Mouse (Mus musculus) kidney, adult 9 months (tissue): ENCODE measurements around the gene Cables2.

Experiments
- DNase-seq: peaks from one replicate; pipeline ENCODE4 v3.0.0; 2022

The Cables2 gene

DNA sequence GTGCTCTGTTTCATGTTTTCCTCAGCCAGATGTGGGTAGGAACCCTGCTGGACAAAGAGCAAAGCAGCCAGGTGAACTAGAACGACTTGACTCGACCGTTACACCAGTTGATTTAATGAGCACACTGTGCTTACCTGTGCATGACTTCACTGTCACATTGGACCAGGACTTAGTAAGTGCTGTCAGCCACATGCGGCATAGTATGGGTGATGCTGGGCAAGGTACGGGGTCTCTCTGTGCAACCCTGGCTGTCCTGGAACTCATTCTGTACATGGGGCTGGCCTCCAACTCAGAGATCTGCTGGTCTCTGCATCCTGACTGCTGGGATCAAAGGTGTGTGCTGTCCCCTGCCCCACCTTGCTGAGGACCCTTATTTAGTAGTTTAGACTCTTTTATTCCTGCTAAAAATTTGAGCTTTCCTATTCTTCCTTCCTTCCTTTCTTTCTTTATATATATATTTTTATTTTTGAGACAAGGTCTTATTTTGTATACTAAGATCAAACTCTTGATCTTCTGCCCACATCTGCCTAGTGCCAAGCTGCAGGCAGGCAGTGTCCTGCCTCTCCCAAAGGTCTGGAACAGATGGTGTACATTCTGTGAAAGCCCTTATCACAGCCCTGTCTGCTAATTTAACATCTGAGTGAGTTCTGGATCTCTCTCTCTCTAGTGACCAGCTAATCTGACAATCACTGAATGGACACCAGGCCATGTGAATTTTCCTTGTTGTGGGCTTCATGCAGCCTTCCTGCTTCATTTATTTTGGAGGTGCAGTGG lies 18.7 kb downstream of the Cables2 start:
- DNase-seq, result no peak

DNA sequence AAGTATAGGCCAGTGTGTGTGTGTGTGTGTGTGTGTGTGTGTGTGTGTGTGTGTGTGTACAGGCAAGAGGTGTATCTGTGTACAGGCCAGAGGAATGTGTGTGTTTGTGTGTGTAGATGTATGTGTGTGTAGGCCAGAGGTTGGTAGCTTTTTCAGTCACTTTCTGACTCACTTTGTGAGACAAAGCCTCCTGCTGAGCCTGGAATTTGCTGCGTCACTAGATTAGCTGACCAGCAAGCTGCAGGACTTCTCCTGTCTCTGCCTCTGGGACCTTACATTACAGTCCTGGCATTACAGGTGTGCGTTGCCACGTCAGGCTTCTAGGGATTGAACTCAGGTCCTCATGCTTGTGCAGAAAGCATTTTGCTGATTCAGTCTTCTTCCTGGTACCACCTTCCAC lies 21.5 kb downstream of the Cables2 start:
- DNase-seq, result no peak

DNA sequence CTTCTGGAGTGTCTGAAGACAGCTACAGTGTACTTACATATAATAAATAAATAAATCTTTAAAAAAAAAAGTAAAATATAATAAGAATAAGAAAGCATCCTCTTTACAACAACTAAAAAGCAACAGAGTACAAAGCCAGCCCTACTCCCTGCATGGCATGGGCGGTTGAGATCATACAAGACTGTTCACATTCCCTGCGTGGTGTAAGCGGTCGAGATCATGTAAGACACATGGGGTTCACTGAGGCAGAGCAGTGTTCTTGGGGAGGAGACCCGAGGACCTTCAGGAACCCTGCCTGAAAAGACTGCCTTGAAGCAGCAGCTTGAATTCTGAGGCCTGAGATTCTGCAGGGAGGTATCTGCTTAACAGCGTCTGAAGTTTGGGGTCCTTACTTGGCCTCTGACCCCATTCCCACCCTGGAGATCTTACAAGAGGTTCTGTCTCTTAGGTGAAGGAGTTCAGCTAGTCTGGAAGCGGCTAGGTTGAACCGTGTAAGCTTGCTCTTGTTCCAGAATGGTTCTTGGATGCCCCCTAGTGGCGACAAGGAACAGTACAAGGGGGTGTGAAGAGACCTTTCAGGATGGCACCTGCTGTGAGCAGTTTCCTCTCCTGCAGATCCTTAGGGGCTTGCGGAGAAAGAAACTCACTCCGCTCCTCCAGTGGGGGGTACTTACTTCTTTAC lies 22.2 kb downstream of the Cables2 start:
- DNase-seq, result peak; percentile 86

DNA sequence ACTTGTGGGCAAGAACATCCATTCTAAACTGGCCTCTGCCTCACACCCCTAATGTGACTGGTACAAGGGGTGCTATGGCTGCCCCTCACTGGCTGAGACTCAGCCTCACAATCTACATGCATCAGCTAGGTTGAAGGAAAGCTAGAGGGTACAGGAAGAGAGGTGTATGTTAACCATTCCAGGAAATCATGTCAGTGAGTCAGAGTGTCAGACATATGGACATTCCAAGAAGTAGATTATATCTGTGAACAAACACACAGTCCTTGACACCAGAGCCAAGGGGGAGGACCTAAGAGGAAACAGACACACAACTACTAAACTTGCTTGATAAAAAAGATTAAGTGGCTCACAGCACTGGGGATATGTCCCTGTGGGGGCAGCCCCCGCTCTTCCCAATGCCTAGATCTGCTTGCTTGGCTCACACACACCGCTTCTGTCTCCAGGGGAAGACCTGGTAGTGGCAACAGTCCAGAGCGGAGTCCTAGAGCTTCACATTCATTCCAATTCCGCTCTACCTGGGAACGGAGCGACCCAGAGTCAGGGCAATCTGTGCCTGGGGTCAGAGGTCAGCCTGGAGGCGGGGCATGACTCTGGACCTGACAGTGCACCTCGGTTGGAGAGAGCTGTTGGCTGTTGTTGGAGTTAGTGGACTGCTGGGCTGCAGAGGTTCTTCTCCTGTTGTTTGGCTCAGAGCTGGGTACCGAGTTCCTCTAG lies 24.2 kb downstream of the Cables2 start:
- peak; percentile 62 for DNase-seq

DNA sequence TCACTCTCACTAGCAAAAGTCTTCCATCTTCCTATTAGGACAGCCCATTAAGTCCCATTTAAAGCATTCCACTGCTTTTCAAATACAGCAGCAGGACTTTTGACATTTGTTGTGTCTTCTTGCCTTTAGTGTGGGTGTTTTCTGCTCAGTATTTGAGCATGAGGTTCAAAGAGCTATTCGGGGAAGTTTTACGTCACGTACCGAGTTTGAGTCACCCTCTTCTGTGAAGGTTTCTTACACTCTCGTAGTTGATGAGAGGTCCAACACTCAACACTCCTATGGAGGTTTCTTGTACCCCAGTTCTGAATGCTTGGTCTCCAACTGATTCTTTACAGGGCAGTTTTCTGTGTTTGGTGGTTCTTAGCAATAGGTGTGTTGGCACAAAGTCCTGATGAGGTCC lies 25.4 kb downstream of the Cables2 start:
- DNase-seq, result no peak

DNA sequence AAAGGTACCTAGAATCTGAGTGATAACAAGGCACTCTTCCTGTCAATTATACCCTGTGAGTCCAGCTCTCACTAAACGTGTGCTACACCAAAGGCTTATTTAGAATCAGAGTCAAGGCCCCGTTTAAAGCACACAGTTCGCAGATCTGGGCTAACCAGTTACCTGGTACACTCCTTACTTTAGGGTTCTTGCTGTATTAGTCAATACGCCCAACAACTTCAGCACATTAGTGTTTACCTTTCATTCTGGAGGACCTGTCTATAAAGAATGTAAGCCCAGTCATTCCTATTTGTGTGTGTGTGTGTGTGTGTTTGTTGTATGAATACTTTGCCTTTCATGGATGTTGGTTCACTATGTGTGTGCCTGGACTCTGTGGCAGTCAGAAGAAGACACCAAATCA lies 30.2 kb downstream of the Cables2 start:
- DNase-seq, result no peak

DNA sequence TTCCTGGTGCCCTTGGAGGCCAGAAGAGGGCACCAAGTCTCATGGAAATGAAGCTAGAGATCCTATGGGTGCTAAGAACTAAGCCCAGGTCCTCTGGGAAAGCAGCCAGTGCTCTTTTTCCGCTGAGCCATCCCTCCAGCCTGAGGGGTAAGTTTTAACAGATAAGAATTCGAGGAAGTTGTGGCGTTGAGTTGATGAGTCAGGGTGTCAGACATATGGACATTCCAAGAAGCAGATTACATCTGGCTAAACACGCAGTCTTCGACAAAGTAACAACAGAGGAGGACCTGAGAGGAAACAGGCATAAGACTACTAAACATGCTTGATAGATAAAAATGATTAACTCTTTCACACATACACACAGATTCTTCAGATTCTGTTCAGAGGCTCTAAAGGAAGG lies 34.7 kb downstream of the Cables2 start:
- DNase-seq, result no peak

DNA sequence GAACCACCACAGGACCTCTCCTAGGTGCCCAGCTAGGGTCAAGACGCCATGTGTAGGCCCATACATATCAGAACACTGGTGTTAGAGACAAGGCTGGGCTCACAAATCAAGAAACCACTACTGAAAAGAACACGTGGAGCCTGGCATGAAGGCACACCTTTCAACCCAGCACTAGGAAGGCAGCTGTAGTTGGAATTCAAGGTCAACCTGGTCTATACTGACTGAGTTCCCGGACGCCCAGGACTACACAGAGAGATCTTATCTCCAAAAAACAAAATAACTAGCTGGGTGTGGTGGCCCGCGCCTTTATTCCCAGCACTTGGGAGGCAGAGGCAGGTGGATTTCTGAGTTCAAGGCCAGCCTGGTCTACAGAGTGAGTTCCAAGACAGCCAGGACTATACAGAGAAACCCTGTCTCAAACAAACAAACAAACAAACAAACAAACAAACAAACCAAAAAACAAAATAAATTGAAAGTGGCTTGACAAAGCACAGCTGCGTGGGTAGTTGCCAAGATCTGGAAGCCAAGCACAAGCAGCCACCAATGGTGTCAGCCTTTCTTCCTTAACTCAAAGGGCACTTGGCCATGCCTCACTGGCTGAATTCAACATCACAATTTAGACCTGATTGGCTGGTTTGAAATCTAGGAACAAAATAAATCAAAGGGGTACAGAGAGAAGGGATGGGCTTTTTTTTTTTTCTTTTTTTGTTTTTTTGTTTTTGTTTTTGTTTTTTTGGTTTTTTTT lies 35.5 kb downstream of the Cables2 start:
- DNase-seq, result no peak

DNA sequence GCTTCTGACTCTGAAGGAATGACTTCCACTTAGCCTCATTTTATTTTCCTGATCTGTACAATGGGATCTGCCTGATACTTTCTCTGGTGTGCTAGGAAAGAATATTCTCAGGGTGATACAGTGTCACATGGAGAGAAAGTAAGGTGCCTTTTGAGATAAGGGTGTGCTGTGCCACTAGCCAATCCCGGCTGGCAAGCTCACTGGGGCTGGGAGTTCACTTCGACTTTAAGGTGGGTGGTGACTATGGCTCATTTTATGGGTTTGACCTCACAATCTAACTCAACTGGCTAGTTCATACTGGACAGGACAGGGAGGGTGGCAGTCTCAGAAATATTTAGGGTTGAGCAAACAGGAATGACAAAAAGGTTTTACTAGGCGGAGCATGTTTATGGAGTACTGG lies 36.4 kb downstream of the Cables2 start:
- DNase-seq, result no peak

DNA sequence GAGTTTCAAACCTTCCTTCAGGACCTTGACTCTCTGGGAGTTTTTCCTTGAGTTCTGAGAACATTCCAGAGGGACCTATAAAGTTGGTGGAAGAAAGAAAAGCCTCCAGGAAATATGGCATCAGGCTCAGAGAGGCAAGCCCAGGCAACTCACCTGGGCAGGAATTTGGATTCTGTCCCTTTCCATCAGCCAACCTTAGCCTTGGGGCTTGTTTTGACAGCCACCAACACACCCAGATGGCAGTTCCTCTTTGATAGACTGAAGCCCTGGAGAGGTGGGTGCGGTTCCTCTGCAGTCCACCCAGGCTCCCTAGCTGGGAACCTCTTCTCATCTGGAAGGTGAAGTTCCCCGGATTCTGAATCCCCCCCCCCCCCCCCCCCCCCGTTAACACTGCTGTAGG lies 36.8 kb downstream of the Cables2 start:
- DNase-seq, result no peak

DNA sequence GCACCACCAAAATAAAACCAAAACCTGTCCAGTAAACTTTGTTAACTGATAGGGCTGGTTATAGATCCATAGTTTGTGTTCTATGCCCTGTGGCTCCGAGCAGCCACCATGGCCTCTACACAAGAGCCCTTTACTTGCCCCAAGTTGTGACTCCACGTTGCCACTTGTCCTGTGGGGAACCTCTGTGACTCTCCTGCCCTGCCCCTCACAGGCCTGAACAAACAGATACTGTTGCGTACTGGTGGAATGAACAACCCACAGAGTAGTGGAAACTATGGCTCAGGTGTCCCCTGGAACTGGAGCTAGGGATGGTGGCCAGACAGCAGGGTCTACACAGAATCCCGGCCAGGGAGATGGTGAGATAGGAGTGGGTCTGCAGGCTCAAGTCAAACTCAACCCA lies 37.5 kb downstream of the Cables2 start:
- DNase-seq, result no peak

DNA sequence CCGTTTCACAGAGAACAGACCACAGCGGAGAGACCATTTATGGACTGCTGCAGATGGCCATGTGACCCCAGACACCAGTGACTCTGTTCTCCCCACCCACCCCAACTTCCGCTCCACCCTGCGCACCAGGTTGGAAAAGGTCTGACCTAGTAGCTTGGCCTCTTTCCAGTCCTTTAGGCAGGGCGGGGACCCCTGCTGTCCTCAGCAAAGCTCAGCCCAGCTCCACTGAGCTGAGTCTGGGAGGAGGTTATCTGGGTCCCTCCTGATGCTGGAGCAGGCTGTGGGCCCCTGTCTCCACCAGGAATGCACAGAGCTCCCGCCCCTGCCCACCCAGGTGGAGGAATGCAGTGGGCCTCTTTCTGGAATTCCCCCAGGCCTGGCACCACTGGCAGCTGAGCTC lies 38.3 kb downstream of the Cables2 start:
- DNase-seq, result no peak

DNA sequence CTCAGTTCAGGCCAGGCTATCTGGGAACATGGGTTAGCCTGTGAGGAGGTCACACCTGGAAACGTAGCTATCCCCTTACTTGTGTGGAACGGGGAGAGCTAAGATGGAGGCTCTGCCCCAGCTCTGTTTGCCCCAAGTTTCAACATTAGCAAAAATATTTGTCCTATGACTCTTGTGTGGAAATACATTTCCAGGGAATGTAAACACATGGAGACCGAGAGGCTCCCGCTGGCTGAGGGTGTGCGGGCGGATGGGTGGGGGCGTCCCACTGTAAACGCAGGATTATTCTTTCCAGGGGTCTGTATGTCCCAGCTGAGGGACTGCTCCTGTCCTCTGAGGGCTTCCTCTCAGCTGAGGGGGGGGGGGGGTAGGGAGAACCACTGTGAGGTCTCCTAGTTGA lies 38.9 kb downstream of the Cables2 start:
- DNase-seq, result no peak

DNA sequence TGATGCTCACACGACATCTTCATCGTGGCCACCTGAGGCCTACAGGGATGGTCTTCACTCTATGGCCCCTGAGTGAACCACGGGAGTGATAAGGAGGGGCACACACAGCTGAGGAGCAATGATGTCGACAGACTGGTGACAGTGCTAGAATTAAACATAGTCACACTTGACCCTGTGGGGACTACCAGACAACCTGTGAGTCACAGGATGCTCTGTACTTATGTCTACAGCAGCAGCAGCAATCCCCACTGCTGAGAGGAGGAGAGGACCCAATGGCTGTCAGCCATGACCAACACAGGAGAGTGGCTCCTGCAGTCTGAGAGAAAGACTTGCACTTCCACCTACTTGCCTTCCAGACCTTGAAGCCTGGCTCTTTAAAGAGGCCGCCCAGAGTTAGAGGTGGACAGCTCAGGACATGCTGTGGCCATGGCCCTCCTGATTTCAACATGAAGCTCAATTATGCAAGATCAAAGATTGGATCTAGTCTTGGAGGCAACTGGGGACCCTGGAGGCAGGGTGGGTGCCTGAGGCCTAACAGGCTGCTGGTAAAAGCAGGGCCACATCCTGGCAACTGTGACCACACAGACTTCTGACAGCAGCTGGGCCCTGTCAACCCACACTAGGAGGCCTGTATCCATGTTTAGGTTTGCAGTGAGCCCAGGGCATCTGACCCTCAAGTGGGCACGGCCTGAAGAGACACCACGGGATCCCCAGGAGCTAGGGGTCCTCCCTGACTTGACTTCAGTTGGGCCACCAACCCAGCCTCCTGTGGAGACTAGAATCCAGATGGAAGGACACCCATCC lies 40.0 kb downstream of the Cables2 start:
- no peak for DNase-seq

DNA sequence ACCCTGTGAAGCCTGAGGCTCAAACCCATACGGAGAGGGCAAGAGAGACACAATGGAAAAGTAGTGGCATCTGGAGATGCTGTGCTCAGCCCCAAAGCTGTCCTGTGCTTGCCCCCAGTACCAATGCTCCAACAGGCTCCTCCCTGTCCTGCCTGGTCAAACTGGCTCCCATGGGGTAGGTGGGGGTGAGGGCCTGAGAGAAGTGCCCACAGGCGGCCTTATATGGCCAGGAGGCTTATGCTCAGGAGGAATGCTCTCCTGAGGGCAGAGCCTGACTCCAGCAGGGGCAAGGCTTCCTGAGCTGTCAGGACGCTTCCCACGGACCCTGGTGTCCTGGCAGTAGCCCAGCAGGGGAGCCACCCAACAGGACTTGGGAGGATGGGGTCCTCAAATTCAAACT lies 42.8 kb downstream of the Cables2 start:
- no peak for DNase-seq

DNA sequence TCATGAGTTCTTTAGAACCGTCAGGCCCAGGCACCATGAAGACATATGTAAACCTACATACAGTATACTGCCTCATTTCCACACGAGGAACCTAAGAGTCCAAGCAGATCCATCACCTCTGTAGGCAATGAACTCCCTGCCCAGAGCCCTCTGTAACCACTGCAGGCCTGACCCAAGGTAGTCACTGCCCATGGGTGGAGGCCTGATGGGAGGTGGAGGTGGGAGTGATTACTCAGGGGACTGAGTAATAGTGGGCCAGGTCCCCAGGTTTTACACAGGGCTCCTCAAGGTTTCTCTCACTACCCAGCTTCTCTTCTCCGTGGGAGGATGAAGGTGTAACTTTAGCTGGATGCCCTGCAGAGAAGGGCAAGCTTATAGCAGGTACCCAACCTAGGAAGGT lies 44.2 kb downstream of the Cables2 start:
- no peak for DNase-seq

DNA sequence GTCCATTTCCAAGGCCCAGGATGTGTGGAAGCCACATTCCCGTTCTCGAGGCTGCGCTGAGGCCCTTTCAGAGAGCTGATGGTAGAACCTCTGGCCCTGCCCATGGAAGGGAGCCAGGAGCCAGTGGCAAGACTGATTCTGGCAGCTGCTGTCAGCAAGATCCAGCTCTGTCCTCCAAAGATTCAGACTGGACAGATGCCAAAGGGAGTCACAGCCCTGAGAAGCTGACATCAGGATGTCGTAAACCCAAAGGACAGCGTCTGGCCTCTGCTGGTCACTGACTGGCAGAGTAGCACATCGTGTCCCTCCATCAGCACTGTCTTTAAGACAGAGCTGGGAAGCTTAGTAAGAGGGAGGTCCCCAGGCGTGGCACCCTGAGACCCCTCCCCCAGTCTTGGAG lies 44.7 kb downstream of the Cables2 start:
- peak; percentile 74 for DNase-seq

DNA sequence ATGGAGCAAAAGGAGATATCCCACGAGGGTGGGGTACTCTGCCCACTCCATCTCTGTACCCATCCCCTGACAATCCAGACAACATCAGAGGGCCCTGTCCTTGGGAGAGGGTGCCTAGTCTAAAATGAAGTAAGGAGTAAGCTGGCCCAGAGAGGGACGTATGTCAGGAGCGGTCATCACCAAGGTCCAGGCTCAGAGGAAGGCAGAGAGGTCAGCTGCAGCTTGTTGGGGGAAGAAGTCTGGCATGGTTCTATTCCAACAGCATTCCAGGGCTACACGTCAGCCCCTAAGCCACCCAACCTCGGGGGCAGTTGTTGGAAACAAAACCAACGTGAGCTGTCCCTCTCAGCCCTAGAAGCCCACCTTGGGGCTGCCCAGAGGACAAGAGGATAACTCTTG lies 45.2 kb downstream of the Cables2 start:
- DNase-seq, result no peak

DNA sequence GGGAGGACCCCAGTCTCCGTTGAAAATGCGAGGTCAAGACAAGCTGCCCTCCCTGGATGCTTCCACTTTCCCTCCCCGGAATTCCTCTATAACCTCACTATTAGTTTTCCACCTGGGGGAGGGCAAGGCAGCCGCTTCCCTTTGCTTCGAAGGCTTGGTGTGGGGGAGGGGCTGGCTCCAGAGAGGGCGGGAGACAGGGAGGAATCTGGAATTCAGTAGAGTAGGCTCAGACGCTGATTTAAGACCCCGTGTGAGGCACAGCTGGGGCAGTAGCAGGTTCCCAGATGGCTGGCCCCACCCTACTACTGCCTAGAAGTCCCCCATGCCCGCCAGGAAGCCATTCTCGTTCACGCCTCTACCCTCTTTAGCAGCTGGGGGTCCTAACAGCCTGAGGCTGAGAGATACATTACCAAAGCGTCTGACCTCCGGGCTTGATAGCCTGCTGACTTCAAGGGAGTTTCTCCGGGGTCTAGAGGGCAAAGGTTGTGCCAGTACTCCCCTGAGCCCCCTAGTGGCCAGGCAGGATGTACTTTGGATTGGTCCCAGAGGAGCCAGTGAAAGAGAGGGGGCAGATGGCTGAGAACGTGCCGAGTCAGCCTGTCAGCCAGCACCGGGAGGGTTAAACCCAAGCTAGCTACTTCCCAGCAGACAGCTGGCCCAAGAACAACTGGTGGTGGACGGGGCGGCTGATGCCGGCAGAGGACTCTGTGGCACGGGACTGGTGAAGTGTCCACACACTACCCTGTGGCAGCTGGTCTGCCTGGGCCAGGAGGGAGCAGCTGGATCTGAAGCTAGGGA lies 45.8 kb downstream of the Cables2 start:
- DNase-seq, result peak; percentile 89

DNA sequence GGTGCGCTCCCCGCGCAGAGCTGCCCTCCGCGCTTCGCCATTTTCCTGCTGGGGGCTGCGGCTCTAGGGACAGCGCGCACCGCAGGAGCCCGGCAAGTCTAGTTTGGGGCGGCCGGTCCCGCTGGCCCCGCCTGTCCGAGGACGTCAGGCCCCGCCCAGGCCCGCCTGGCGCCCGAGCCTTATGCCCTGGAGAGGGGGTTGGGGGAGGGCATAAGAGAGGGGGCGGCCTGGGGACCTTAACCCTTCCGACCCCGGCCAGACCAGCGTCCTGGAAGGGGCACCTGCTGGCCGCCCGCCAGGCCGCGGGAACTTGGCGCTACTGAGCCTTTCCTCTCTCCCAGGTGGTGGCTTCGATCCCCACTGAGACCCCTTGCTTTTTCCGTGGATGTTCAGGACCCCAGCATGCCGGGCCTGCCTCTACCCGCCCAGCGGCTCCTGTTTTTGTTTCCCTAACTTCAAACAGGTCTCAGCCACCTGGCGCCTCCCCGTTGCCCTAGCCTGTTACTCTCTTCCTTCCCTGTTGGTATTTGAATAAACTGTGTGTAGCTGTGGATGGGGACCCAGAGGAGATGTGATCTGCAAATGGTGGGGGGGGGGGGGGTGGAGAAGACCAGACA lies 47.4 kb downstream of the Cables2 start, which contains the start of gene Lama5:
Lama5 (minus strand) TSS at position 98 of the 617 bp plus-strand sequence.
- peak; percentile 84 for DNase-seq
